Mouse (Mus musculus) lung, postnatal 10 days (tissue): ENCODE measurements at regions not wholly inside any gene's neighbourhood (a gene's known extent, or its start where the extent isn't known, plus 50 kb on each side); places are given as distances from the start of the nearest gene placed in this dataset.
"Not testable (repeated sequence)": the region's sequence is repeated elsewhere in the genome, so short reads cannot be mapped to it uniquely, and the experiment has no call there.

Experiments
- DNase-seq: peaks from one replicate; pipeline ENCODE4 v3.0.0; 2021

DNA sequence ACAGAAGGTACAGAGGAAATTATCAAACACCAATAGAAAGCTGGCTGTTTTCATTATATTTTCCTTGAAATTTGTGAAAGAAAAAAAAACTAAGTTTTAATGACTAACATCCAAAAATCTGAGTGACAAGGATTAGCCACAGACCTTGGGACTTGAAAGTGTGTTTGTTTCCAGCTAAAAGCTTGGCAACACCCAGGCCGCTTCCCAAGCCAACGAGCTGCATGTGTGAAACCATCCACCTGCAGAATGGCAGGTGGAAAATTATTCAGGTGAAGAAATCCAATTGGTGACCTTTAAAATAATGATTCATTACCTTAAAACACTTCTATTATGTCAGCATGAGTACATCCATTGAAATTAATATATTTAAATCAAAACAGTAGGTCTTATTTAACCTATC is 672.7 kb upstream of the Mms22l start:
- DNase-seq: no peak

DNA sequence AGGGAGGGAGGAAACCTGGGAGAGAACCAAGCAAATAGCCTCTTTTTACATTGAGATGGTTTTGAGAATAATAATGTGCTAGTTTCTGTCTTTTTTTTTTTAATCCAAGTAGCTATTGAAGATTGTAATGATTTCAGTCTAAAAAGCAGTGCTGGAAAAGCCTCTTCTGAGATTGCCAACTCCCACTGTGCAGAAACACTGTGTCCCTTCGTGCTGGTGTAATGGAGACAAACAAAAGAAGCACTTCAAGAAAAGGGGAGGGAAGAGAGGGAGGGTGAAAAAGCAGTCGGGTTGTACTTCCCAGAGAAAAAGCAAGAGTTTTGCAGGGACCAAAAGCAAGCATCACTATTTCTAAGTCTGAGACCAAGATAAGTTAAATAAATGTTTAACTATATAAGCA is 669.4 kb upstream of the Mms22l start:
- DNase-seq: no peak

DNA sequence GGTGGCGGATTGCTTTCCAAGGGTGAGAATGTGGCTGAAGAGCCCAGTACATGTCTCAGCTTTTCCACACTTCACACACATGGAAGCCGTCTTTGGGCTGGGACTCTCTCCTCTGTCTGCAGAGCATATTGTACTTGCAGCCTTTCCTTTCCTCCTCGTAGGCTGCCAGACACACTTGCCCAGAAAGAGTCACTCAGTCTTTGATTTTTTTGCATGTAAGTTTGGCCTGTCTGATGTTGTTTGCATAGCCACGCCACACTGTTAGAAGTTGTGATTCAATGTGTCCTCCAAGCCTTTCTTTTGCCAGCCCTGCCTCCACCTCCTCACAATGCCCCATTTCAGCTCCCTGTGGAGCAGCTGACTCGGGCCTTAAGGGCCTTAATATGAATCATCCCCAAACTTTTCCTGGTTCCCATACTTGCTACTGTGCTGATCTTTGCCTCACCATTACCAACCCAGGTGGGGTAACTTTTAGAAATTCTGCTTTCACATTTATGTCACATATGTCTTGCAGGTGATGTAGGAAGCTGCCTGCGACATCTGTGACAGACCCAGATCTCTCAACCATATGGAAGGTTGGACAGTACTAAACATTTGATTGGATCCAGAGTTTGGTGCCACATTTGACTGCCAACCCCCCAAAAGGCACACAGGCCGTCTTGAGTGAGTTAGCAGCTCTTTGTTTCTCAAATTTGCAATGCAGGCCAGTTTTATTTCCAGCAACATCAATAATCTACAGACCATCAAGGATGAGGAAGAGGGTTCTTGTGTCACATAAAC is 663.7 kb upstream of the Mms22l start:
- DNase-seq: no peak

DNA sequence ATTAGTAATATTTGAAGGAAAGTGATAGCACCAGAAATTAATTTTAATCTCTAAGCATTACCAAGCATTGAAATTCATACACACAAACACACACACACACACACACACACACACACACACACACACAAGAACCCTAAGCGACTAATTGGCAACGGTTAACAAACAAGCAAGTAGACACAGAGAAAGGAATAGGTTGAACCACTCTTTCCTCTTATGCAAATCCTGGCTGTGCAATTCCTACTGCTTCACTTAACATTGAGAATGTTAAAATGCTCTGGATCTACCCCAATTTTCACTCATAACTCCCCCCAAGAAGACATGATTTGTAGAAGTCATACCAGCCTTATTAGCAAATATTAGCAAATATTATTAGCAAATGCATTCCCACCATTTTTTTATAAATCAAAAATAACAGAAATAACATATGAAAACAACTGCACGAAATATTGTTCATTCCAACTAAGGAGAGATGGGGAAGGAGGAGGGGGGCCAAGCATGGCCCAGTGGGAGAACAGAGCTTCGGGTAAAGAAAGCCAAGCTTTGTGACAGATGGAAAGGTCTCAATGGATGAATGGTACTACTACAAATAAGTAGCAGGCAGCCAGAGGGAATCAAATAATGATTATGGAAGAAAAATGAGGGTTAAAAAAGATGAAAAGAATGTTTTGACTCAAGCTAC is 652.5 kb upstream of the Mms22l start:
- DNase-seq: no peak

DNA sequence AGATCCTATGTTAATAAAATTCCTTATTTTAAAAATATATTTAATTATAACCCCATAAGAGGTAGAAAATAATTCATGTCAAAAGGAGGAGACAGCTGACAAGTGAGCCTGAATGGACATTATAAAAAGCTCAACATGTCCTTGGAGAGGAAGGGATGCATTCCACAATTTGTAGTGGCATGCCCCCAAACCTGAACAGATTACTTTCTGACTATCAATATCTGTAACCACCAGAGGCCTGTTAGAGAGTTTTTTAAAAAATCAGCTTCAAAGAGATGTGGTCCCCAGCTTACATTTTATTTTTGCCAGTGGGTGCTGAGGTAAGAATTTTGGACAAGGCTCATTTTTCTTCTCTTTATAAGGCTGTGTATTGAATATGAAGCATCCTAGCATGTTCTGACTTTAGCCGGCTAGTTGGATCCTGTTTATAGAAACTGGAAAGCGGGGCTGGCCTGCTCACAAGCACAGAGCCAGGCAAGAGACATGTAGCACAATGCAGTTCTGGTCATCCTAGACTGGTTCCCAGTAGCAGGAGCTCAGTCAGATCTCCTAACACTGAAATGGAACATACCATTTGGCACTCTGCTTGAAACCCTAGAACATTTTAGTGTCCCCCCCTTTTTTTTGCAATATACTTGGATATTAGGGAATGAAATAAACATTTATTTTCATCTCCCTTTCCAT is 651.8 kb upstream of the Mms22l start:
- DNase-seq: no peak

DNA sequence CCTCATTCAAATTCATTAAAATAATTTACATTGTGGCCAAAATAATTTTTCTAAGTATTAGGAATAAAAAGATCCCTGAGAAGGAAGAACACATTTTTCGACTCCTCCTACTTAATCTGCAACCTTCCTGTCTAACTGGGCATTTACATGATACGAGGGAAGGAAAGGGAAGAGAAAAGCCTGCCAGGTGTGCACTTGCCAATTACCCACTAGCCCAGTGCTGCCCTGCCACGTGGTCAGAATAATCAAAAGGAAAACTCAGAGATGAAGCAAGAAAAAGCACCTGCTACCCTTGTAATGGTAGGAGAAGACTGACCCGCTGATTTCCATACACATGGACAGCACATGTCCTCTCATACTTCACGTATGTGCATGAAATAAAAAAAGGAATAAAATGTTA is 651.0 kb upstream of the Mms22l start:
- no peak for DNase-seq

DNA sequence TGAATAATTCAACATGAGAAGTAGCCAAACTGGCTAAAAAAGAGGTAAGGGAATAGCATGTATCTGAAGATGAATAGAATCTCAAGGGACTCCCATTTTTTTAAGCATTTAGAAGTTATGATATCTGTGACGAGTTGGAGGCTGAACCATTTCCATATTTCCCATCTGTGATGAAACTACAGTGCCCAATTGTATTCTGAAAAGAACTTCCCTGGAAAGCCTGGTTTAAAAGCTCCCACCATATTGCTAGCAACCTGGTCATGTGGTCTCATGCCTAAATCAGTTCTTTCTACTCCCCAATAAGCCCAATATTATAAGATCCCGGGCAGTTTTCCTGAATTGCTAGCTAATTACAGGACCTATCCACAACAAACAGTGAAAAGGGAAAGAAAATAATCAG is 645.6 kb upstream of the Mms22l start:
- DNase-seq: no peak

DNA sequence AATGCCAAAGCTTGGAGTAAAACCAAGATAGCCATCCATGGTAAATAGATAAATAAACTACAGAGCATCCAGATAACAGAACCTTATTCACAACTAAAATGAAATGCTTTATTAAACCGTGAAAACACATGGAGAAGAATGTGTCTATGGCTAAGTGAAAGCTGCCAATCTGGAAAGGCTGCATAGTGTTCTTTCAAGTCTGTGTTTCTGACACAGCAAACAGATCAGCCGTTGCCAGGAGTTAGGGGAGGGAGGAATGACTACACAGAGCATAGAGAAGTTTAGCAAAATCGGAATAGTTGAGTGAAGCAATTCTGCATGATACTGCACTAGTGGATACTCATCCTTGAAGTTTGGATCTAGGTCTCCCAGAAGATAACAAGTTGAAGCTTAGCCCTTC is 633.8 kb upstream of the Mms22l start:
- no peak for DNase-seq

DNA sequence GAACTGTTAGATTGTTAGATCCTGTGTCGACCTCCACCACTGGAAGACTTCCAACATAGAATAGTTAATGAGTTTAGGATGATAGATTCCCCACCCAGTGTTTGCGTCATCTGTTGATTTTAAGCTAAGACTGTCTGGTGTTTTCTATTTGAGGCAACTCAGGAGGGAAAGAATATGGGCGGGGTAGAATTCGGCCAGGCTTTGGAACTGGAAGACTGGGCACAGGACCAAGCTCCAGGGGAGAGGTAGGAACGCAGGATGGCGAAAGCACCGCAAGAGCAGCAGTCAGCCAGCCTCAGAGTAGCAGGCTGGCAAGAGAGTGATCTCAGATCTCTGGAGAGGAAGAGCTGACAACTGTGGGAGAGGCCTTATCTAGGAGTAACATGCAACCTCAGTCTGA is 616.2 kb upstream of the Mms22l start:
- DNase-seq: no peak

DNA sequence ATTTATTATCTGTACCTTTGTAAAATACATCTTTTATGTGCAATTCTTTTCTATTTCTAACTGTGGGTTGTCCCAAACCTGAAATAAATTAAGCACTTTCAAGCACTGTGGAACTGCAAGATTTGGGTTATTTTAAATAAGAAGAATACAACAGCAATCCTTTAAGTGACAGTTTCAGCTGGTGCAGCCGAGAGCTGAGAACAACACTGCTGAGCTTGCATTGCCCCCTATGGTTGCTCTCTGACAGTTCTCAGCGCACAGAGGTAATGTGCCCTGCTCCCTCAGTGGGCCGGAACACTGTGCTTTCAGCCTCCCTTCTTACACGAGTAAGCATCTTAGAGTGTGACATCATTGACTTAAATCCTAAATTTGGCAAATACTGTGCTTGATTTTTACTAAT is 582.9 kb upstream of the Mms22l start:
- DNase-seq: no peak

DNA sequence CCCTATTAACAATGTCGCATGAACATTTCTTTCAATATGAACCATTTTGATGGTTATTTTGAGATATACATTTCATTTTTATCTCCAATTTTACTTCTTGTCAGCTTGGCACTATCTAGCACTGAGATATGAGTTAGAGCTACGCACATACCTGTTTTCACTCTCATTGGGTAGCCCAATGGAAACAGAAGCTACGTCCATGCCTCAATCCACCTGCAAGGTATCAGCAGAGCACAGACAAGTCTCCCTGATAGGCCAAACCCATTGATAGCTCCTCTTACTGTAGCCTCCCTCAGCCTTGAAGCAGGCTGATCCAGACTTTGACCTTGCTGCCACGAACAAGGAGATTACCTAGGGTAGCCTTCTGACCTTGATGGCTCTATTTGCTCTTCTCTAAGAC is 582.4 kb upstream of the Mms22l start:
- DNase-seq: no peak

DNA sequence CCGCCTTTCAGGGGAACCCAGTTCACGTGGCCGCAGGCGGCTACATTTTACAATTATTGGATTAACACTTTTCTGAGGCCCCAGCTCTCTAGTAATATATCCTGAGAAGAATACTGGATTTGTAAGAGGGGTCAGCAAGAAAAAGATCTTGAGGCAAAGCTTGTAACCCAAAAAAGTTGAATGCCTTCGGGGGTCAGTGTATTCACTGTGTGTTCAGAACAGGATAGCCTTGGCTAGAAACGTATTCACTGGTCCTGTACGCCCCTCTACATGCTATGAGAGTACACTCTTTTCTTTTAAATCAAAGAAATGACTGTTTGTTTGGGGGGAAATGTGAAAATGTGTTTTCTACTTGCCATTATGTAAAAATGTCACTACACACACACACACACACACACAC is 581.8 kb upstream of the Mms22l start:
- DNase-seq: no peak

DNA sequence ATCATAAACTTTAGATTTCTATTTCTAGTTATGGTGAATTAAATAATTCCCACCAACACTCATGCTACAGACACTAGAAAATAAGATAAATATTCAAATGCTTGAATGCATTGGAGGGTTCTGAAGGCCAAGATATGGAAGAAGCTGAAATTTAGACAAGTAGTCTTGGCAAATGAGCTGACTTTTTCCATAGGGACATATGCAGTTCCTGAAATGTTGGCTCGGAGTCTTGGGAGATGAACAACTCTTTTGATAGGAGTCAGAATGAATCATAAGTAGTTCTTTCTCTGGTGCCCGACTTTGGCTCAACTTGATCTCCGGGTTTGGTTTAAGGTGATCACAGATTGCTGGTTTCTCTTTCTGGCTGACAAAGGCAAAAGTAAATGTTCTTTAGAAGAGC is 574.7 kb upstream of the Mms22l start:
- no peak for DNase-seq

DNA sequence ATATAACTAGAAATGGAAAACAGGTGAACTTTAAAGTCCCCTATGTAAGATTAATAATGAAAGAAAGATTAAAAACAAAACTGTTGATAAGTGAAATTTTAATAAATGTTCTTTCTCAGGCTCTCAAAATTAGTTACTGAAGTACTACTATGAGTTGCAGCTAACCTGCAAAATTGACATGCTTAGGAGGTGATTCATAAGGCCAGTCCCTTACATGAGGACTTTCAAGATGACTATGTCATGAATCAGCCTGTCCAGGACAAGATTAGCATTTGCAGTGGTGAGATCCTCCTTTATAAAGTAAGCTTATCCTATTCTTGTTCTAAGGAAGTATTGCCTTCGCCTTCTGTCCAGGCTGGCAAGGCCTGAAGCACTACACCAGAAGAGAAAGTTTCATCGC is 542.1 kb upstream of the Mms22l start:
- DNase-seq: no peak

DNA sequence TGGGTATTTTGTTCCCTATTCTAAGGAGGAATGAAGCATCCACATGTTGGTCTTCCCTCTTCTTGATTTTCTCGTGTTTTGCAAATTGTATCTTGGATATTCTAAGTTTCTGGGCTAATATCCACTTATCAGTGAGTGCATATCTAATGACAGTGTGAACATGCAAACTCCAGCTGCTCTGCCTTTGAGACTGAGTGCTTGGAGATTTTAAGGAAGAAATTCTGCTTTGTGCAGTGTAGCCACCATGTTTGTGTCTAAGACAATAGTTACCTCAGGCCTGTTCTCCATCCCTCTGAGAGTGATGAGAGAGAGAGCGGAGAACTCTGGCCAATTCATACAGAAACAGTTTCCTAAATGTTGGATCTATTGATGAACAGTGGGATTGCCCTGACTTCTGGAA is 514.1 kb upstream of the Mms22l start:
- not testable (repeated sequence) for DNase-seq

DNA sequence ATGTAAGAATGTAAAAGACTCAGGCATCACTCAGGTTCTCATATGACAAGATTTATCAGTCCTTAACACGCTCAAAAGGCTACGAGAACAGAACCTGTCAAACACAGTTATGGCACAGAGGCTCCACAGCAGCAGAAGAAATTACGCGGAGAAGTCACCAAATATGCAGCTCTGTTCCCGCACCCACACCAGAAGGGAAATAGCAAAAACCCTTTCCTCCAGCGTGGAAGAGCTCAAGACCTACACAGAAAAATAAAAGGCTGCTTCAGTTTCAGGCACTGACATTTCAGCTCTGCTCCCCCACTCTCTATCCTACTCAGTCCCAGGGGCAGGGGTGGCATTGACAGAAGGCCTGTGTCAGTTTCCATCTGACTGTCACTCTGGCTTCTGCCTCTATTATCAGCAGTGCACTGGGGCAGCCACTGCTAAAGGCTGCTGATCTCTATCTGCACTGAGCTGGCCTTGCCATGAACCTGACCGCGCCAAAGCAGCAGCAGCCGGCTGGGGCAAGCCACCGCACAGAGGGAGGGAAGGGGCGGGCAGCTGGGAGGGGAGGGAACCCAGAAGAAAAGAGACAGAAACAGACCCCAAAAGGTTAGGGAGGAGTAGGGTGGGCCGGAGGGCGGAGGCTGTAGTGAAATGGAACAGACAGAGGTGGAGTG is 513.3 kb upstream of the Mms22l start:
- DNase-seq: no peak

DNA sequence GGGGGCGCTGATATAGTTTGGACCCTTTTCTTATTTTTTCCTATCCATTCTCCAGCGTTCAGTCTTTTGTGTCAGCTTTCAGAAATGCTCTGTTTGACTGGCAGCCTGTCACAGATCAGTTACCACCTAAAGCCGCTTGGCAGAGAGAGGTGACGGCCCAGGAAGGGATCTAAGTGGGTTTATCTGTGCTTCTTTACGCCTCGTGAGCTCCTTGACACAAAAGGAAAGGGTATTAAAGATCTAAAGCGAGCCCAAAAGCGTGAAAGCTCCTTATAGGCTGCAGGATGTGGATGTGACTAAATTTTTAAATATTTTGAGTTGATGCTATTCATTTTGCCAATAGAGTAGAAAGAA is 512.8 kb upstream of the Mms22l start:
- DNase-seq: no peak

DNA sequence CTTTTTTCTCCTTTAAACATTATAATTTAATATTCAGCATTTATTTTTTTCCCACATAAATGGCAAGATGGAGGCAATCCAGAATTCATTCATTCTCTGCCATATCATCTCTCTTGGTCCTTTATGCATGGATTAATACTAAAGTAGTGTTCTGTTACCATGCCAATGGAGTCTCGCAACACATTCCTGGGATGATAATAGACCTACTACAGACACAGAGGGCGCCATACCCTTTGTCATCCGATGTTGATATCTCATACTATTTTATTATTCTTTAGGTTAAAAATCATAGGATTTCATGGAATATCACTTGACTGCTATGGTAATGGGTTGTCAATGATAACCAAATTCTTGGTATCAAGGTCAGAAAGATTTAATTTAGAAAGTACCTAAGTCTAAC is 512.2 kb upstream of the Mms22l start:
- DNase-seq: no peak

DNA sequence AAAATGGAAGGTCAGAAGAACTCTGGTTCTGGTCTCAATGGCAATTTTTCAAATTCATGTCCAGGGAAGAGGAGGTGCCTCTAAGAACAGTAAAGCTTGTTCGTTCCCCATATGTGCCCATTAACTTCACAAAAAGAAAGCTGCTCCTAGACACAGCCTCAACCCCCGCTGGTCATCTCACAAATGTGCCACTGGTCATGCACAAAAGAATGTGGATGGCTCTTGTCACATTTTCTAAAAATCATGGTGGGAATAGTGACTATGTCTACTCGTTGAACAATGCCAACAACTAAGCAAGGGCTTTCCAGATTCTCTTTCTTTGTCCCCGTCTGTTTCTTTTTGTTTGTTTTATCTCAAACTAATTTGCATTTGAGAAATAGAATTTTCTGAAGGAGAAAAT is 510.3 kb upstream of the Mms22l start:
- DNase-seq: no peak

DNA sequence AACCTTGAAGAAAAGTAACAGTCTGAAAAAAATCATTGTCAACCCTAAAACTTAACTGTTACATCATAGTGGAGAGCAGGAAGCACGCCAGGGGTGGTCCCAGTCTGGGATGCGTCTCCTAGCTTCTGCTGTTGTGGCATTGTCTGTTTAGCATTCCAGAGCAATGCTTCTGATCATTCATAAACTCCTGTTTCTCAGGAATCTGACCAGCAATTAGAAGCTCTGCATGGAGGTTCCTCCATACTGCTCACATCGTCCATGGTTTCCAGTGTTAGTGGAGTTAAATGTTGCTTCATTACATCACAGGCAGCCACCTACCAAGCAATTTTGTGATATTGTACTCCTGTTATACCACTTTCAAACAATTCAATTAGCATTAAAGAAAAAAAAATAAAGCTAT is 502.4 kb upstream of the Mms22l start:
- no peak for DNase-seq

DNA sequence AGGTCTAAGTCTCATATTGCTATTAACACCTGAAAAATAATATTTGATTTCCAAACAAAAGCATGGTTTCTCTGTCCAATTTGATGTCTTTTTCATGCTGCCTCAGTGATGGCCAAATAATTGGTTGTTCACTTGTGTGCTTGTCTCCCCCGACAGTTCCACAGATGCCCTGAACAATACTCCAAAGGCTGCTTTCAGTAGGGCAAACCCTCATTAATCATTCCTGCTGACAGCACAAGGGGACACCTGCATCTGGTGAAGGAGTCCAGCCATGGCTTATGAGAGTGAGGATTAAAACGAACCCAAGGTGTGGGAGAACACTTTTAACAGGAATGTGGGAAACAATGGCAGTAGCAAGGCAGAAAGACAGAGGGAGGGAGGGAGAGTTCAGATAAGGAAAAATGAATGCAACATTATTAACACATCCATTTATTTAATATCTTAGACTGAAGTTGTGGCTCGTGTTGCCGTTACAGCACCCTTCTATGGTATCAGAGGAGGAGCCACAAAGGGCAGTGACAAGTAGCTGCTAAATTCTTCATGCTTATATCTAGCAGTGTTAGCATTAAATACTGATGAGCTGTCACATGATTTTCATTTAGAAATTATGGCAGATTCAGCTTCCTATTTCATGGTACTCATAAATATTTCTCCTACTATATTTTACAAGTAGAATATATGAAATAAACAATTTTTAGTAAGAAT is 501.8 kb upstream of the Mms22l start:
- no peak for DNase-seq

DNA sequence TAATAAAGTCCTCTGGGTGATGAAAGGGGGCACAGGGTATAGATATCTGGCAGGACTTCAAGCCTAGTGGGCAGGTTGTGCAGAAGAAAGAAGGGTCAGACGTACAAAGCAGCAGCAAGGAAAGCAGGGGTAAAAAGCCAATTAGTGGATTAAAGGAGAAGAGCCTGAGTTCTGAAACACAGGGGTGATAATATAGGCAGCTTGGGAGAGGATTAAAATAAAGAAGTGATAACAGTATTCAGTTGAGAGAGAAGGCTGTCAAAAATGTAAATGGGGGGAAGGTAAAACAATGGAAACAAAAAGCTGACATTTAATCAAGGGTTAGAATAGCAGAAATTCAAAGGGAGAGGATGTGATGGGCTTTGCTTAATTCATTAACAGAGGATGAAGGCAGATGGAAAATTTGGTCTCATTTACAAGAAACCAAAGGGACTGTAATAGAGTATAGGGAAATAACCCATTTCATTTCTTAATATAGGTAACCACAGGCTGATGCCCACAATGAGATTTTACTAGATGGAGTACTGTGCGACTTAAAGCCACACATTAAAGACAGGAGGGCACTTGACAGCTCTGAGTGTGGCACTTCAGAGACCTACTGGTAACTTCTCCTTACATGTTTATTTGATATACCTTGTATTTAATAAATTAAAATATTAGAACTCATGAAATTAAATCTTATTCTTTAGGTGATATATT is 489.8 kb upstream of the Mms22l start:
- DNase-seq: no peak
